Mouse (Mus musculus) left cerebral cortex, adult 18-20 months (tissue): ENCODE results near the gene Gm2115. TPM values are rescaled to one million over a fixed set of nuclear protein-coding genes. Genes with fewer than 3 reads are reported as not detected.

Experiments
- DNase-seq, 2 experiments: peaks; one replicate each; pipeline ENCODE4 v3.0.0; 2021 to 2022; ENCODE audit warnings: low spot score in 2 of 2, mixed read lengths in 1 of 2
- long read RNA-seq, 2 experiments: library from polyadenylated mRNA; stranded (forward); transcript quantifications; one replicate each; pipeline ENCODE4 v2.0.0; 2021
- total RNA-seq, 2 experiments: library from RNA; stranded (reverse); gene quantifications; 2 replicates each; pipeline ENCODE4 v1.2.3; 2021

Gene Gm2115
- total RNA-seq = 1 to 10 TPM; 6.4 to 7.0 TPM
- long read RNA-seq, experiment 1, partial matches to known transcripts = 0 of 1 reads
- long read RNA-seq, experiment 1, other reads (novel, unspliced or antisense) = 1 of 1 reads
- long read RNA-seq, experiment 2, full-length matches to known transcripts = 2 of 3 reads
- long read RNA-seq, experiment 2, partial matches to known transcripts = 0 of 3 reads
- long read RNA-seq, experiment 2, other reads (novel, unspliced or antisense) = 1 of 3 reads

DNA sequence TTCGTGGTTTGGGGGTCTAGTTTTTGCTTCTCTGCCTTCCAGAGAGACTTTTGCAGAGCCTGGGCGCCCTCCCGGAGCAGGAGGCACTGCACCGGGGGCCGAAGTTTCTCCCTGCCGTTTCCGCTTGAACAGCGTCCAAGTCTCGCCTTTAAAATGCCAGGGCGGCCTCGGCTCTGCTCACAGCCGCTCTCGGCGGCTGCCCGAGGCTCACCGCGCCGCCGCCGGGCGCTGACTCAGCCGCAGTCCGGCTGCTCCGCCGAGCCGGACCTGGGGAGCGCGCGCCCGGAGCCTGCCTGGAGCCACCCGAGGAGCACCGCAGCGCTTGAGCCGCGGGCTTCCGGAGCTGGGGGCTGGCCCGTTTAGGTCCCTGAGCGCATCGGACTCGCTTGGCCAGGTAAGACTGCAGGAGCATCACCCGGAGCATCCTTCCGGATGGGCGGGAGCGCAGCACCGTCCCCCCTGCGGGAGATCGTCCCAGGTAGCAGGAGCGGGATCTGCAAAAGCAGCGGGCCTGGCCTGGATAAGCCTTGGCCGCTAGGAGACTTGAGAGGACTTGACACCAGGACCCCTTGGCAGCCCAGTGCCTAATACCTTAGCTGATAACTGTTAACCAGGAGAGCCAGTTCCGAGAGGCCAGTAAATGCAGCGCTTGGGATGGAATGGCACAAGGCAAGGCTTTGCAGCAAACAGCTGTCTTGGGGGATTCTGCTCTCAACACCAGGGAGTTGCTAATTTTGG, at the start of gene Gm2115:
TSS of gene Gm2115 (plus strand) at position 159 of the 738 bp plus-strand sequence.
- peak; percentile 52 to 58 for DNase-seq

DNA sequence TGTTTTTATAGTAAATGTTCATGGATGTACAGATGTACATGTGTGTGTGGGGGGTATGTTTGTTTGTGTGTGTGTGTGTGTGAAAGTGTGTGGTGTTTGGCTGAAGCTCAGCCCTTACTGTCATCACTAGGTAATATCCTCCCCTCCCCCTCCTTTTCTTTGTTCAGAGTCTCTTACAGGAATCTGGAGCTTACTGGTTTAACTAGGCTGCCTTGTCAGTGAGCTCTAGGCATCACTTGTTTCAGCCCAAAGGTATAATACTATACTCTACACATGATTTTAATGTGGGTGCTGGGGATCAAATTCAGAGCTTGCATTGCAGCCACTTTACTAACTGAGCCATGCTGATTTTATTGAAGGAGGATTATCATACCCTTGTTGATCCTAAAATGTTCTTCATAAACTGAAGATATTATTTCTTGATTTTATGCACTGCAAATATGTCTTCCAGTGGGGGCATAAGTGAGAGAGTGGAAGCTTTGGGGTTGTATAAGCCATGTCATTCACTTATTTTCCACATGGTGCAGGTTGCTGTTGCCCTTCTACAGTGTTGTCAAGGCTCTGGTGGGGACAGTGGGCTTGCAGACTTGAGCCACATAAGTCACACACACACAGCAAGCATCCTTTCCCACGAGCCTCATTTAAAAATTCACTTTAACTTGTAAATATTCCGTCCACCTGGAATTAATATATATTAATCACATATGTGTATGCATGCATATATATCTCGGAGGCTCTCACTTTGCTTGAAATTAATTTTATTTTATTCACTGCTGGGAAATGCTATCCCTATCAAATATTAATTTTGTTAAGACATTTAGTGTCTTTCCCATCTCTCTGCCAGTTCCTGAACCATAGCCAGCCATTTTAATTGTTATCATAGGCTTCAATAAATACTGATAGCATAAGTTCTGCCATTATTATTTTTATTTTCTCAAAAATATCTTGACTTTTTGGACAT, 45.0 kb upstream of the Gm2115 start:
- DNase-seq = no peak

DNA sequence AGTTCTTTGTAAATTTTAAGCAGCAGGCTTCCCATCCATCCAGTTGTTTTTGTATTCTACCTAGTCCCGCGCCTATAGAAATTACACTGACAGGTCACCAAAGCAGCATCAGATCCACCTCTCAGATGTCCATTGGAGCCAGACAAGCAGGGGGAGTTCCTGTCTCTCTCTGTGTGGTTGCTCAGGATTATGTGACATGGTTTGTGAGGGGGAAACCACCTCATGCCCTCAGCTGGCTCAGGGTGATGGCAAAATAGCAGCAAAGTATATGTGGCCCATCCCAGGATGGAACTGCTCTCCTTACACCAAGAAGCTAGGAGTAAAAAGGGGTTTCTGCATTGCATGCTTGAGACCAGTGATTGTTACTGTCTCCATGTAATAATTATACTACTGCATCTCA, 42.3 kb upstream of the Gm2115 start:
- no peak for DNase-seq

DNA sequence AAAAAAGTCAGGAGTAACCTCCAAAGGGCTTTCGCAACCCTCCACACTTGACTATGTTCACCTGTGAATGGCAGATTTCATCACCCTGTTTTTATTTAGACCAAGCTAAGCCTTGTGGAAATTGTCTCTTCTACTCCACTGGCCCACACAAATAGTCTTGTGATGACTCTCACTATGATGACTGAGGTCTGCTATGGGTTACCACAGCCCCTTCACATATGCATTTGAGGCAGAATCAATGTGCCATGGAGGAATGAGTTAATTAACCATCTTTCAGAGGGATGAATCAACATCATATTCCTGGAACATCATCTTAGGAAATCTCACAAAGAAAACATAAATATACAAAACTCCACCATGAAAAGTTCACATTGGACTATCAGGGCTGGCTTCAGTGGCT, 25.6 kb upstream of the Gm2115 start:
- DNase-seq = no peak

DNA sequence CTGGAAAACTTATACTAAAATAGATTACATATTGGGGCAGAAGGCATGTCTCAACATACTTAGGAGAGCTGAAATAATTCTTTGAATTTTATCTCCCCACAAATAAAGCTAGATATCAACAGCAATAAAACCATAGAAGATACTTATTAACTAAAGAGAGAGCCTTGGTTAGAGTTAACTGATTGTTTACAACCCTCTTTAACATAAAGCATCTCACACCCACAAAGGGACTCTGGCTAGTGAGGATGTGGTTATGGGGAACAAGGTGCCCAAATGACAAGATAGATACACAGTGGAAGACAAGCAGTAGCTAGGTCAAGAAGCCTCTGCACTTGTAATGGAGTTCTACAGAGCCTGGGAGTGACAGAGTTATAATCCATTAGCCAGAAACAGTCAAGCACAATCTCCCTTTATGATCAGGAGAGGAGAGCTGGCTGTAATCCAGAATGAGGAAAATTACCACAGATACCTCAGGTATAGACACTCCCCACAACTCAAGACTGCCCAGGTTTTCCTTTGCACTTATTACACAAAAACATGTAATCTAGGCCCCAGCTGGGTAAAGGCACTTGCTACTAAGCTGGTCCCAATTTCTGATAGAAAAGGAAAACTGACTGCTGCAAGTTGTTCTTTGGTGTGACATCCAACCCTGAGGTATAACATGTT, 10.1 kb upstream of the Gm2115 start:
- no peak for DNase-seq

DNA sequence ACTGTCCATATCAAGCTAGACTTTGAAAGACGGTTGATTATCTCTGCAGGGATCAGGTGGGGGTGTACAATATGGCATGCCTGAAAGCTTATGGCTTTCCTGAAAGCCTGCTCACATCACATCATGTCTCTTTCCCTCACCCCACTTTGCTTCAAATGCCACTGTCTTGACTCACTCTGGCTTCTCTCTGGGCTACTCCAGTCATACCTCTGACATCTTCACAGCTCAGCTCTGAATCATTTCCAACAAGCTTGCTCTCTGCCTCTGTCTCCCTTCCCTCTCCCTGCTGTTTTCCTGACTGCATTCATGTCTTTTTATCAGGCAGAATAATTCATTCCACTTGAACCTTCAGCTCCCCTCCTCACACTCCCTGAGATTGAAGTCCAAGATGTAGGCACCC, 7.4 kb upstream of the Gm2115 start:
- no peak for DNase-seq

DNA sequence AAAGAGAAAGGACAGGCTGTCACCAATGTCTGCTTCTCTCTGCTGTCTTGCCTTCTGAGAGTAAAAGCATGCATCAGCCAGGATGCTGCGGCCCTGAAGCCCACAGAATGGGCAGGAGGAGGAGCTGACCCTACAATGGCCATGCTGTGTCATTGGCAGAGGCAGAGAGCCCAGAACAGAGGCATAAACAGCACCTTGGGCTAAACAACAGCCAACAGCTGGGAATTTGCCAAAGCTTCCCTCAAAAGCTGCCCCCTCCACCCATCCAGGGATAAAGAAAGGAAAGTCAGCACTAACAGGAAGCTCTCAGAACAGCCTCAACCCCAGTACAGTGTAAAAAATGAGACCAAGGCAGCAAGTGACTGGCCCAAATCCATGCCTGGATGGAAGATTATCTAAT, 6.3 kb upstream of the Gm2115 start:
- peak; percentile 15 to 34 for DNase-seq

DNA sequence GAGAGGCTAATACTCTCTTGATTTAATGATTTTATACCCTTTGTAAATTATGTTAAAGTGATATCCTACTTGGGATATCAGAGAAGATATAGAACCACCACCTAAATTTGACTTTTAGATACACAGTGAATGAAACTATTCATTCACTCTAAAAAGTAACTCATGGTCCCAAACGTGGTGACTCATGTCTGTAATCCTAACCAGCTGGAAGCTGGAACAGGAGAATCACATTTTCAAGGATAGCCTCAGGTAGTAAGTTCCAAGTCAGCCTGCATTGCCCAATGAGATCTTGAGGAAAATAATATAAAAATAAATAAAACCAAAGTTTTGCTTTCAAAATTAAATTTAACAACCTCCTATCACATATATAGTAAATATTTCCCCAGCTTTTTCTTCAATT, 2.6 kb upstream of the Gm2115 start:
- DNase-seq = no peak

DNA sequence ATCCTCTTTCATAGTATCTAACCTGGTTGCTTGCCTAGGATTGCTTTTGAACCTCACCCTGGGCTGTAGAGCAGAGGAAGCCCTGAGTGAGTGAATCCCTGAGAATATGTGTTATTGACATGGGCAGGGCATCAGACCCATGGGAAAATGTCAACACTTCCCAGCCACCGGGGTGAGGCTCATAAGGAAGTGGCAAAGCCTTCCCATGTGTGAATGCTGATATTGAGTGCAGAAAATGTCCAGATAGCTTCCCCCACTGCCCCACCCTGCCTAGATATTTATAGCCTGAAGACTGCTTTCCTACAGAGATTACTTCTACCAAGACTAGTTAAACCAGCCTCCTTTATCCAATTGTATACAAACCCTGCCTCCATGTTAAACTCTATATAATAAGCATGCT, 4.0 kb downstream of the Gm2115 start:
- no peak for DNase-seq

DNA sequence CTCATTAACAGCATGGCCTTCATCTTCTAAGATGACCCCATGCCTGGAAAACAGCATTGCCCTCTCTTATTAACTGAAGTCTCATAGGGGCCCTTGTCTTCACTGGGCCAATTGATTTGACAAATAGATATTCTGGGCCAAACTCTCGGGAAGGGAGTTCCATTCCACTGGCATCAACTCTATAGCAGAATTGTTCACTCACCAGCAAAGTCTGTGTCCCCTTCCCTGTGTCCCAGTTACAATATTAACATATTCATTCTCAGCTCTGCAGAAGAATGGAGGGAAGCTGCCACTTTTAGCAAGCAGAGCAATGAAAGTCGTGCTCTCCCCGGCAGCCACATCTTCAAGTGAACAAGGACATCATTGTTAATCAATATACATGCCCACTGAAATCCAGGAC, 5.9 kb downstream of the Gm2115 start:
- DNase-seq = no peak

DNA sequence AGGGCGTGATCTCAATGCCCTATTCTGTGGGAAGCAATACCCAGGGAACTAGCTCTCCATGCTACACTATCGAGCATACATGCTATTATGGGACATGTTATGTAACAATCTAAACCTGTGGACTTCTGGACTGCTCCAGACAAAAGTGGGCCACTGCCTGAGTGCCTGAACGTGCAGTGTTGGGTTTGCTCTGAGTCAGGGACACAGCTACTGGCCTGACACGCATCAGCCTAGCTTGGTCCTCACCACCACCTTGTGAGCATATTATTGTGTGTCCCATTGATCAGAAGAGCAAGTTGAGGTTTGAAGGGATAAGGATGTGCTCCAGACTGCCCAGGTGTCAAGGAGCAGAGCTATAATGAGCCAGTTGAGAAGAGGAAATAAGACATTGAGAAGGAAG, 16.2 kb downstream of the Gm2115 start:
- no peak for DNase-seq

DNA sequence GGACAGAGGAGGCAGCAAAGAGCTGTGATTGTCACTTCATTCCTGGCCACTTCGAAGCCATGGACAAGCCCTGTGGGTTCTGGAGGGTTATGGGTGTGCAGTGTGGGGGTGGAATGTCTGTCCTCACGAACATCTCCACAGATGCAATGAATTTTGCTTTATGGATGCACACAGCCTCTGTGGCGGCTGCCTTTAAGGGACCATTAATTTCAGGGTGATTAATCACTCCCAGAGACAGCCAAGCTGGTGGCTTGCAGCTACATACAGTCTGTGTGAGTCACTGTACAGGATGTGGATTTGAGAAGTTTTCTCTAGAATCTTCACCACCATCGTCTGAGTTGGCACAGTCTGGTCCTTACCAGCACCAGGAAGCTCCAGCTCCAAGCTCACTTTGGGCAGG, 17.9 kb downstream of the Gm2115 start:
- no peak for DNase-seq

DNA sequence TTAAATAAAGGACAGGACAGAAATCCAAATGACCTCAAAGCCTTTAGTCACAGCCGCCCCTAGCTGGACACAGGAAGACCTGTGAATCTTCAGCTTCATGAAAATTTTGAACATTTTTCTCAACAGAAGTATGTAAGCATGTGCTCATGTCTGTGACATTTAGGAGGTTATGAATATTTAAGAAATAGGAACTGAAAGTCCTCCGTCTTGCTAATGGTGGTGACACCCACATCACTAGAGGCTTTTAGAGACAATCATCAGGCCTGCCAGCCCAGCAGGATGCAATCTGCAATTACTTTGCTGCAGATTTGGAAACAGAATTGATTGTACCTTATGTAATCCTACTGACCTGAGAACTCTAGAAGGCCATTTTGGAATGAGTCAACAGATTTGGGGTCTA, 22.7 kb downstream of the Gm2115 start:
- no peak for DNase-seq

DNA sequence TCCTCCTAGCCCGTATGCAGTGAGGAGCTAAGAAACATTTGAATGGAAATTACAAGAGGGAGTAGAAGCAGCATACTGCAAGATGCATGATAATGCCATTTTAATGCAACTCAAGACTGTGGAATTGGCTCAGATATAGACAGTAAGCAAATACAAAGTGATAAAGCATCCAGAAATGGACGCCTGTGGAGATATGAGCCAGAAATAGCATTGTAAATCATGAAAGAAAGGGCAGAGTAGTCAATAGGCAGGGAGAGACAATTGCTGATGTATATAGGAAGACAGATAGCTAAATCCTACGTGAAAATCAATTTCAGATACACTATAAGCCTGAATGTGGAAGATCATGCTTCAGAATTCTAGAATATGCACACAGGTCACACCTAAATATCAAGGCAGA, 26.5 kb downstream of the Gm2115 start:
- DNase-seq = no peak

DNA sequence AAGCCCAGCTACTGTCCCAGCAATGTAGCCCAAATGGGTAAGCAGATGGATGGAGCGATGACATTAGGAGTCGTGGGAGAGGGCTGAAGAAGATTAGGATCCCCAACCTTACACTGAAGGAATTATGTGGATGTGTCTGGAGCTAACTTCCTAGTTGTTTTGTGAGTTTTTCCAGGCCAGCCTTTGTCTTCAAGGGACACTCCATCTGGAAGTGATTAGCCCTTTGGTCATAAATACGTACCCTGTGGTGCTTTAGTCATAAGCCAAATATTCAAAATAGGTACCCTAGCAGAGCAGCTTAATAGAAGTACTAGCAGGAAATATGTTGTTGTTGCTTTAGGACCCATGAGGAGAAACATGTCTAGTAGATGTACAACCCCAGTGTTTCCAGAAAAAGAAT, 28.6 kb downstream of the Gm2115 start:
- DNase-seq = no peak

DNA sequence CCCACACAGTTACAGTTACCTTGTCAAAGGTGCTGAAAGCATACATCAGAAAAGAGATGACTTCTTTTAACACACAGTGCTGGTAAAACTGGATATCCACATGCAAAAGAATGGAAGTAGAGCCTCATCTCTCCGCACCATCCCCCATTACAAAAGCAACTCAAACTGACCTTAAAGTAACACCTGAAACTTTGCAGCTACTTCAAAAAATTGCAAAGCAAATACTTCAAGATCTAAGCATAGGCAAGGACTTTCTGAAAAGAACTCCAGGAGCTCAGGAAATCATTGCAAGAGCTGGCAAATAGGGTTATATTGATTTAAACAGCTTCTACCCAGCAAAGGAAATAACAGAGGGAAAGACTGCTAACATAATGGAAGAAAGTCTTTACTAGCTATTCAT, 31.7 kb downstream of the Gm2115 start:
- DNase-seq = no peak

DNA sequence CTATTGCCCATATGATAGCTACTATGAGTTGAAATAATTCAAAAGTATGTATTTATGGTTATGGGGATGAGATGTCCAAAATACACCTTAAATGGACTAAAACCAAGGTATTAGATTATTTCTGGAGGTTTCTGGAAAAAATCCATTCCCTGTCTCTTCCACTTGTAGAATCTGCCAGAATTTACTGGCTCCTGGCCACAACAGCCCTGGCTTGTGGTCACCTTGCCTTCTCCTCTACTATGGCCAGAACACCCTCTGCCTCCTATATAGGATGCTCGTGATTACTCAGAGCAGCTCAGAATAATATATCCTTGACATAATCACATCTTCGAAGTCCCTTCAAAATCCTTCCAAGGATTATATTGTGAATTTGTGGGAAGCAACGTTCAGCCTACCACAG, 35.5 kb downstream of the Gm2115 start:
- no peak for DNase-seq

DNA sequence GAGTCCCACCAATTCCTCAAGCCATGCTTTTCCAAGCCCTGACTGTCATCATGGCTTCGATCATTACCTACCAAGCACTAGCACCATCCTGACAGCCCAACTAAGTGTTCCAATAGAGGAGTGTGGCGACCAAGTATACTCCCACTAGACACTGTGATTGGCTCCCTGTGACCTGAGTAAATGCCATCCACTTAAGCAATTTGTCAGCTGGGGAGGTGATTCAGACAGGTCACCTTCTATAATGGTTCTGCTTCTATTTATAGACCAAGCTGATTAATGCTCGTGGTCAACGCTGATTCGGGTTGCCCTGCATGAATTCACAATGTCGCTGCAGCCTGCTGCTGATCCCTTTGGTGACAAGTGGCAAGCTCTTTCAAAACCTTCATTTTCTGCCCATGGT, 37.4 kb downstream of the Gm2115 start:
- DNase-seq = no peak

DNA sequence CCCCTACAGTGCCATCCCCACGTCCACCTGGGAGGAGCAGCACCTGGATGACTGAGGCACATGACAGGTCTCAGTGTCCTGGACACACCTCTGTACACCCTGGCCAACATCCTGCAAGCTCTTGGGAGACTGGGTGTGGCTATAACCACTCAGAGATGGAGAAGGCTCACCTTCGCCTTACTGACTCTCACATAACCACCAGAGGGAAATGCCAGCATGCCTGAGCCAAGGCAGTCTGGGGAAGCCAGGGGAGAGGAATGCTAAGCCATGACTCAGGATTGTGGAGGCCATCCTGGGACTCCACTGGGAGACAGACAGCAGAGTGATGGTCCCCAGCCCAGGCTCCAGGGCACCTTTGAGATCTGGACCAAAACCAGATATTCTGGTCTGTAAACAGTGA, 48.3 kb downstream of the Gm2115 start:
- DNase-seq = no peak

DNA sequence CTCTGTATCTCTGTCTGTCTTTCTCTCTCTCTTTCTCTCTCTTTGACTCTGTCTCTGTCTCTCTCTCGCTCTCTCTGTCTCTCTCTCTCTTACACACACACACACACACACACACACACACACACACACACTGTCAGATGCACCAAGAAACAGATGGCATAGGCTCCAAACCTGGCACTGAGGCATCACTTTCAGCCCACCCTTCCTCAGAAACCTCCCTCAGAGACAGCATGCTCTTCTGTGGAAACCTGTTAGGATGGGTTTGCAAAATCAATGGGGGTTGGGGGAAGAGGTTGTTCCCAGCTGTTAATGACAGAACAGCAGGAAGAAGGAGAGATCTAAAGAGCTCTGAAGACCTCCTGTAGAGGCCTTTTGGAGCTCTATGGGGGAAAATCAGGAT, 50.1 kb downstream of the Gm2115 start:
- peak; percentile 56 to 57 for DNase-seq

DNA sequence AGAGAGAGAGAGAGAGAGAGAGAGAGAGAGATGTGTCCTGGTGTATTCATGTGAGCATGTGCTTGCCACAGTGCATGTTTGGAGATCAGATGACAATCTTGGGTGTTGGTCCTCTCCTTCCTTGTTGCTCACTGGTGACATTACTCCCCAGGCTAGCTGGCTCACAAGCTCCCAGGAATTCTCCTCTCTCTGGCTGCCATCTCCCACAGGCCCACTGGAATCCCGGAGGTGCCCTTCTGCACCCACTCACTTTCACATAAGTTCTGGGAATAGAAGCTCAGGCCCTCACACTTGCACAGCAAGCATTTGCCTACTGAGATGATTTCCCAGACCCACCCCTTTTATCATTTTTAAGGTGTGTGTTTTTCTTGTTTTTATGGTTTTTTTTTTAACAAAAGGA, 51.0 kb downstream of the Gm2115 start:
- DNase-seq = peak; percentile 25 to 29
